Mouse (Mus musculus): Measurements from ENCODE around the gene Olfr393.

Gene Olfr393

GRCm38 (mm10) chr11:73851354-73851753 lies at the start of gene Olfr393:
Olfr393 (minus strand) TSS chr11:73851454.
- no peak for DNase-seq (ENCODE audit: low spot score)

GRCm38 (mm10) chr11:73890671-73891070 lies 39.4 kb upstream of the Olfr393 start, which contains the start of gene Olfr394:
Olfr394 (minus strand) TSS chr11:73890771.
- no peak for DNase-seq (ENCODE audit: low spot score)

DNA sequence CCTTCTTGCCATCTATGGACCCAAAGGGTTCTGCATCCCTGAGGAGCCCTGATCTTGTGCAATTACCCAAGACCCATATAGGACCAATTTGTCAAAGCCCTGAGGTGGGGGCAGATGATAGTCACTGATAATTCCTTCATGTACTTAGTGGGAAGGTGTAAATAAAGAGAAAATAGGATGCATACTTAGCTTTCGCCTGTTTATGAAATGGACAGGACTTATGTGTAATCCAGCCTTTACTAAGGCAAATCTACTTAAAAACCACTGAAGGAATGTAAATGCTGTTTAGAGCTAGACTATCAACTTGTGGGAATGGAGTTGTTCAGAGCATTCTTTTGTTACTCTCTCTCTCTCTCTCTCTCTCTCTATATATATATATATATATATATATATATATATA lies 34.3 kb downstream of the Olfr393 start, which contains the start of gene Olfr392:
Gene Olfr392, minus strand, starts transcription at position 101 of the 400 bp plus-strand sequence.
- no peak for DNase-seq (ENCODE audit: low spot score)

- no peak for DNase-seq (ENCODE audit: low spot score)
Observed at GRCm38 (mm10) chr11:73802952-73803351, 48.3 kb downstream of the Olfr393 start, which contains the start of gene Olfr391-ps. Olfr391-ps (minus strand) TSS chr11:73803052.

Data from testis, postnatal 14 days (tissue).